Mouse (Mus musculus) large intestine, adult 2 months (tissue): ENCODE data around the gene Gpx7. TPM values are rescaled to one million over a fixed set of nuclear protein-coding genes. Genes with fewer than 3 reads are reported as not detected.

ENCODE experiments used
- DNase-seq: peaks from one replicate; pipeline ENCODE4 v3.0.0-alpha.2; 2012; ENCODE audit warnings: low read depth, low spot score
- WGBS: fragments of 180-500 bp; shearing (Covaris S2); methylation state at CpG from one replicate; pipeline ENCODE4 v1.1.7; 2018; 5-methylcytosine and 5-hydroxymethylcytosine counted together
- polyA plus RNA-seq: library from polyadenylated mRNA; depleted of rRNA; stranded (reverse); fragments of >200 nt; gene quantifications from 2 replicates; pipeline ENCODE4 v1.2.3, GENCODE M21; 2012; rRNA removed

The Gpx7 gene
- 5.6 and 9.0 TPM in 2 replicates for polyA plus RNA-seq

DNA sequence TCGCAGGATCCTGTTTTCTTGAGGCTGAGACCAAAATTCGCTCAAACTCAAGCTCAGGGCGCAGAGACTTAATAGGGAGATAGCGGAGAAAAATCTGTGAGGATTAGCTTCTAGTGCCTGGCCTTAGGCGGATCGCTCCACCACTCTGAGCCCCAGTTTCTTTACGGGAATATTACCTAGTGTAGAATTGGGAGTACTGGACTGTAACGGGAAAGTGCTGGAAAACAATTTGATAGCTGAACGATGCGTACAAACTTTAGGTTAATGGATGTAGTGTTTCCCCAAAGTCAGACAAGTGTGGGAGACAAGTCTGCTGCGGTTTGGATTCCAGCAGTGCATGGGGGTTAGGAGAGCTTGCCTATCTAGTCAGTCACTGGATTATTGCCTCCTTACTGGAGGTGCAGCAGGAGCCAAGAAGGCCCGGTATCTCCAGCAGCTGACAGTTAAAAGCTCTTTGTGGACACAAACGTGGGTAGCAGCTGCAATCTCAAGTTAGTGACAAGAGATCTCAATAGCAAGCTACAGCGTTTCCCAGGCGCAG, at the start of gene Gpx7:
Gene Gpx7, minus strand, starts transcription at position 101 of the 541 bp plus-strand sequence.
- no peak for DNase-seq
- 49% methylated on average over 15 of the region's 15 CpGs for WGBS

DNA sequence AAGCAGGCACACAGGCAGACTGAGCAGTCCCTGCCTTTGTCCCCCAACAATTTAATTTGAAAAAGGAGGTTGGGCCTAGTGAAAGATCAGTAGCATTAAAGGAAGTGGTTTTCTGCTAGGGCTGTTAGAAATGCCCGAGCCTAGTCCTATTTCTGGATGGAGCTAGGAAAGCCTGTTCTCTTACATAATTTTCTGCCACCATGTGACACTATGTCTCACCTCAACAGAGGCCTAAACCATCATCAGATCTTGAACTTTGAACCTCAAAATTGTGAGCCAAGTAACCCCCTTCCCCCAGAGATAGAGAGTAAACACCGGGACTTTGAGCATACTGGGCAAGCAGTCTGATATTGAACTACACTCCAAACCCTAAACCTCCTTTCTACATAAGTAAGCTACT, 49.3 kb upstream of the Gpx7 start:
- WGBS = 59% methylated on average over 2 of the region's 2 CpGs
- no peak for DNase-seq

- DNase-seq = no peak
- WGBS = 76% methylated on average over 7 of the region's 7 CpGs
Observed at GRCm38 (mm10) chr4:108448091-108448490, 41.3 kb upstream of the Gpx7 start.

GRCm38 (mm10) chr4:108438082-108438840, 31.5 kb upstream of the Gpx7 start:
- DNase-seq = no peak
- 43% methylated on average over 6 of the region's 6 CpGs for WGBS

DNA sequence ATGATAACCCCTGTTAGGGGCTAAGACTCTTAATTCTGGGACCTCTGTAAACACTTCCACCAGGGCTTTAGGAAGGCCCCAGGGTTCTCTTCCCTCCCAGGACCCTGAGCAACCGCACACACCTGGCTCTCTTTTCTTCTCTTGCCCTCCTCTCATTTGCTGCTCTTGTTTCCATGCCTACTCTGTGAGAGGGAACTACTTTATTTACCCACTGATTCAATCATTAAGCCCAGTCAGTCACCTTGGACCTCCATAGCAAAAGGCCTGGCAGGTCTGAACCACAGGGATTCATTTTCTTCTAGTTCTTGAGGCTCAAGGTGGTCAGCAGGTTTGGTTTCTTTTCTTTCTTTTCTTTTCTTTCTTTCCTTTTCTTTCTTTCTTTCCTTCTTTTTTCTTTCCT, 29.5 kb upstream of the Gpx7 start:
- DNase-seq = no peak
- 71% methylated on average over 1 of the region's 1 CpGs for WGBS

DNA sequence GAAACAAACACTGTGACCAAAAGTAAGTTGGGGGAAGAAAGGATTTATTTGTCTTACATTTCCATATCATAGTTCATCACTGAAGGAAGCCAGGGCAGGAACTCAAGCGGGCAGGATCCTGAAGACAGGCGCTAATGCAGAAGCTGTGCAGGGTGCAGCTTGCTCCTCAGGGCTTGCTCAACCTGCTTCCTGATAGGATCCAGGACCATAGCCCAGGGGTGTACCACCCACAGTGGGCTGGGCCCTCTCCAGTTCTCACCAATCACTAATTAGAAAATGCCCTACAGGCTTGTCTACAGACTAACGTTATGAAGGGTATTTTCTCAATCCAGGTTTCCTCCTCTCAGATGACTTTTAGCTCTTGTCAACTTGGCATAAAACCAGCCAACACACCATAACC, 28.9 kb upstream of the Gpx7 start:
- DNase-seq = no peak
- WGBS = 69% methylated on average over 3 of the region's 3 CpGs

DNA sequence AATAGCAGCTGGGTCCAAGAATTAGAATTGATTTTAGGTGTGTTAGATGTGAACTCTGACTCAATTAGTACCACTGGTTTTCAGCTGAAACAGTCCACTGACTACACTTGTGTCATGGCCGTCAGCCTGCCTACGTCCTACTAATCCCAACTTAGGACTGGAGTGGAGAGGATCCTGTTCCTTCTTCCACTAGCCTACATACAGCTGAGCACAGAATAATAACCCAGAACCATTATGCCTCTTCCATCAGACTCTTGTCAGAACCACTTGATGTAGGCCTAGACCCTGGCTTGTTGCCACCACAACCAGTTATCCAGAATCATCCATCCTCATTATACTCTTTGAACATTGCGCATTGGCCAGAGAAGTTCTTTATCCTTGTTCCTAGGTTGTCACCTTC, 28.0 kb upstream of the Gpx7 start:
- no peak for DNase-seq
- WGBS = 96% methylated on average over 3 of the region's 3 CpGs

GRCm38 (mm10) chr4:108434221-108434620, 27.5 kb upstream of the Gpx7 start:
- WGBS = 84% methylated on average over 4 of the region's 4 CpGs
- no peak for DNase-seq

GRCm38 (mm10) chr4:108433341-108433740, 26.6 kb upstream of the Gpx7 start:
- no peak for DNase-seq
- 42% methylated on average over 6 of the region's 6 CpGs for WGBS

GRCm38 (mm10) chr4:108431561-108431936, 24.8 kb upstream of the Gpx7 start:
- DNase-seq = no peak

GRCm38 (mm10) chr4:108430656-108431560, 24.1 kb upstream of the Gpx7 start:
- no peak for DNase-seq
- 87% methylated on average over 4 of the region's 4 CpGs for WGBS

More at GRCm38 (mm10) chr4:108431561-108431936, 24.8 kb upstream of the Gpx7 start:
- 80% methylated on average over 2 of the region's 2 CpGs for WGBS

DNA sequence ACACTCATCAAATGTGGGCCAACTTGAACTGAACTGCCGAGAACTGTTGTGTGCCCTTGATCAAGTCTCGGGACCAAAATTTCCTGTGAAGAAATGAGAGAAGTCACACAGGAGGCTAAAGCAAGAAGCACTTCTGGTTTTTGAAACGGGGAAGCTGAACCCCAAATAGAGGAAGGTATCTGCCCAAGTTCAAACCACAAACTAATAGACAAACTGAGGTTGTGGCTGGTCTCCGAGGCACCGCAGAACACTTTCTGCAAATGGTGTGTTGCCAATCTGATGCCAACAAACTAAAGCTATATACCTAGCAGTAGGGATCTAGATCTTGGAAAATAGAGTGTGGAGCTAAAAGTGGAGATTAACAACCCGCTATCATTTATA, 21.6 kb upstream of the Gpx7 start:
- DNase-seq = no peak
- 57% methylated on average over 6 of the region's 6 CpGs for WGBS

DNA sequence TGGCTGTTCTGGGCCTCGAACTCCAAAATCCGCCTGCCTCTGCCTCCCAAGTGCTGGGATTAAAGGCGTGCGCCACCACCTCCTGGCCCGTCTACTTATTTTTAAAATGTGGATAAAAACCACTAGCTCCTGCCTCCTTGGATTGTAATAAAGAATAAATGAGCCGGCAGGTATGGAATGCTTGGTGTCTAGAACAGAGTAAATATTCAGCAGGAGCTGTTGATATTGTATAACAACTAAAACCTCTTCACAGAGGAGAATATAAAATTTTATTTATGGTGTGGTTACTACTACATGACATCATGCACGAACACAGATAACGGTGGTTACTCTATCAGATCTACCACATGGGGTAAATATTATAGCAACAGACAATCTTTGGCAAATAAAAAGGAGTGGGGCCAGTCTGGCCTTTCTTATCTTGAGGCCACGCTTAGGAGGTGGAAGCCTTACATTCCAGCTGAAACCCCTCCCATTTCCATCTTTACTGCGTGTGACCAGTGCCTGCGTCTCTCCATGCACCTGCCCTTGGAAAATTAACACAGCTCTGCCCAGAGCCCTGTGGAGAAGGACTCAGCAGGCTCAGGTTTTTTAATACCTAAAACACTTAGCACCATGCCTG, 21.1 kb upstream of the Gpx7 start:
- DNase-seq = no peak
- 28% methylated on average over 11 of the region's 11 CpGs for WGBS

GRCm38 (mm10) chr4:108424587-108424986, 17.8 kb upstream of the Gpx7 start:
- DNase-seq = no peak
- 19% methylated on average over 2 of the region's 2 CpGs for WGBS

GRCm38 (mm10) chr4:108407621-108408020, 860 bp upstream of the Gpx7 start:
- WGBS = 77% methylated on average over 8 of the region's 8 CpGs
- DNase-seq = no peak

GRCm38 (mm10) chr4:108406138-108406860, 462 bp downstream of the Gpx7 start:
- DNase-seq = no peak
- 5% methylated on average over 52 of the region's 52 CpGs for WGBS

- no peak for DNase-seq
- 37% methylated on average over 3 of the region's 3 CpGs for WGBS
Observed at GRCm38 (mm10) chr4:108405766-108406137, 1.0 kb downstream of the Gpx7 start.

- no peak for DNase-seq
- 89% methylated on average over 8 of the region's 8 CpGs for WGBS
Observed at GRCm38 (mm10) chr4:108403861-108404635, 2.7 kb downstream of the Gpx7 start.

GRCm38 (mm10) chr4:108400395-108400794, 6.4 kb downstream of the Gpx7 start:
- DNase-seq = no peak
- 80% methylated on average over 10 of the region's 10 CpGs for WGBS
